Mouse (Mus musculus): ENCODE measurements around the gene Sec63.

GRCm38 (mm10) chr10:42861446-42861845, 100.2 kb downstream of the Sec63 start:
- no peak for TF ChIP-seq CTCF (conservative IDR thresholded peaks at IDR 0.05; ENCODE audit: low read length)
- TF ChIP-seq POU5F1 (IDR thresholded peaks at IDR 0.05; ENCODE audit: borderline replicate concordance, low read length) = no peak

Measured in E14TG2a.4 (cell line).